Mouse (Mus musculus) left cerebral cortex, adult 2 months (tissue): ENCODE measurements around the gene Marf1. TPM values are rescaled to one million over a fixed set of nuclear protein-coding genes. Genes with fewer than 3 reads are reported as not detected.
"Not testable (repeated sequence)": the region's sequence is repeated elsewhere in the genome, so short reads cannot be mapped to it uniquely, and the experiment has no call there.

ENCODE experiments used
- DNase-seq, 2 experiments: peaks; one replicate each; pipeline ENCODE4 v3.0.0; 2021 to 2022; ENCODE audit warnings: low spot score in 2 of 2, mixed read lengths in 1 of 2; ENCODE audit errors: extremely low spot score in 1 of 2
- H3K27ac ChIP-seq: fragments of 200-600 bp; 2 replicates; pipeline ENCODE4 v1.8.1; 2022
- H3K4me3 ChIP-seq: fragments of 200-600 bp; 2 replicates; pipeline ENCODE4 v1.8.1; 2022
- CTCF ChIP-seq: fragments of 200-600 bp; IDR thresholded peaks from 2 replicates; pipeline ENCODE4 v1.8.1; 2022; ENCODE audit warnings: antibody characterized with exemption, mild to moderate bottlenecking, moderate library complexity
- intact Hi-C: fragments of 180-260 bp; cut with DNase I; formaldehyde crosslinking; loops from one replicate; pipeline ENCODE4 v1.15.1; 2025
- microRNA-seq, 2 experiments: library from miRNA; unstranded; fragments of <30 nt; microRNA quantifications; one replicate each; pipeline ENCODE4 v1.2.0; 2021
- total RNA-seq, 2 experiments: library from RNA; stranded (reverse); gene quantifications; 2 replicates each; pipeline ENCODE4 v1.2.3; 2021

The Marf1 gene
- total RNA-seq, 2 experiments from 2014 or later = 162 TPM

DNA sequence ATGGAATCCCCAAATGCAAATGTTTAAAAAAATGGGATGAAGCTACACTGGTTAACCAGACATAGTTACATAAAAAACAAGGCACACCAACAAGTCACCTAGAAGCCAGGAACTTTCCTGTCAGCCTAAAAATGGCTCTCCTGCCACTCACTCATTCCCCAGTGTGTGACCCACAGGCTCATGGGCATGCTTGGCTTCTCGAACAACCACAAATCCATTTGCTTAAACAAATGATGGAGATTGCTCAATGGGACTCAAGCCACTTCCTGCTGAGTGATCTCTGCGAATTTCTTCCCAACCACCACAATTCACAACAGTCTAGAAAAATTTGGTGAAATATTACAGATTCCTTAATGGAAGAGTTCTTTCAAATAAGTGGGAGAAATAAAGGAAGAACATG is 52.2 kb downstream of the Marf1 start:
- intact Hi-C loops = no loop called here
- Histone ChIP-seq H3K4me3 (no peak overlapping the region), H3K27ac (no peak overlapping the region)
- DNase-seq = no peak
- no peak for TF ChIP-seq CTCF

DNA sequence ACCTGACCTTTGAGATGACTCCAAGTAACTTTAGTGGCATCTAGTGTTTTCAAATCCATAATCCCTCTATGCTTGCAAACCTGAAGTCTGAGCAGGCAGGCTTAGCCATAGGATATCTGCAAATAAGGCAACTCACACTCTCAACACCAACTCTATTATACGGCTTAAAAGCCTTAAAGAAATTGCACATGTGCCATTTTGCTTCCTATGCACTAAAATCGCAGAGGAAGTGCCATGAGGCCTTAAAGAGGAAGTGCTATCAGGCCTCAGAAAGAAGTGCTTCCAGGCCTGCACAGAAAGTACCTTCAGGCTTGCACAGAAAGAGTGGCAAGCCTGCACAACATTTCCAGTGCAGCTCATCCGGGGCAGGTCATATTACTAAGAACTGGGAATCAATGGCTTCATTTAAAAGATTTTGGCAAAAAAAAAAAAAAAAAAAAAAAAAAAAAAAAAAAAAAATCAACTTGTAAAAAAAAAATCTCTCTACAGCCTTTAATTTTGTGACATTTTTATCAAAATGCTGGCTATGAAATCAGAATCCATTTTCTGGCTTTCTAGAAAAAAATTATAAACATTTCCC is 53.4 kb downstream of the Marf1 start:
- DNase-seq = no peak
- intact Hi-C loops = no loop called here
- no peak overlapping the region for H3K27ac ChIP-seq
- H3K4me3 ChIP-seq = no peak overlapping the region
- no peak for TF ChIP-seq CTCF

- intact Hi-C loops = no loop called here
- no peak overlapping the region for H3K27ac ChIP-seq
- no peak overlapping the region for H3K4me3 ChIP-seq
- no peak for TF ChIP-seq CTCF
- no peak for DNase-seq
Measured at GRCm38 (mm10) chr16:14105891-14106290, 57.3 kb downstream of the Marf1 start.

DNA sequence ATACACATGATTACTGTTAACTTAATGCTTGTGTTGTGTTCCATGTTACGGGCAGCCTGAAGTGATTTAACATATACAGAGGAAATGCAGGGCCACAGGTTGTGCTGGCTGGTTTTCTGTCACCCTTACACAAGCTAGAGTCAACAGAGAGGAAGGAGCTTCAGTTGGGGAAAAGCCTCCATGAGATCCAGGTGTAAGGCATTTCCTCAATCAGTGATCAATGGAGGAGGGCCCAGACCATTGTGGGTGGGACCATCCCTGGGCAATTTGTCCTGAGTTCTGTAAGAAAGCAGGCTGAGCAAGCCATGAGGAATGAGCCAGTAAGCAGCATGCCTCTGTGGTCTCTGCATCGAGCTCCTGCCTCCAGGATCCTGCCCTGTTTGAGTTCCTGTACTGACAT is 71.4 kb downstream of the Marf1 start:
- TF ChIP-seq CTCF = no peak
- Histone ChIP-seq H3K27ac (no peak overlapping the region), H3K4me3 (no peak overlapping the region)
- DNase-seq = no peak
- intact Hi-C loops = no loop called here

DNA sequence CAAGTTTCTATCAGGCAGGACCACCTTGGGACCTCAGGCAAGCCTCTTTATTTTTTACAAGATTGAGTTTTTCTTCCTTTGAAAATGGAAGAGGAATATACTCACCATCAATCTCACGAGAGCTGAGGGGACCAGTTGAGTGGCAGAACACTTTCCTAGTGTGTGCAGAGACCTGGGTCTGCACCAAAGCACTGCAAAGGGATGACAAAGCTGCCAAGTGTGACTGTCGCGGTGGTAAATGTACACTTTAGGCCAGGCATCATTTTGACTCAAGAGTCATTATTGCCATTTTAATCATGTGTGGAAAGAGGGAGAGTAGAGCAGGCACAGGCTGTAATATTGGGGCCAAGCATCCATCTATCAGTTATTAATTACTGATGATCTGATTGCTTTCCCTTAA is 73.9 kb downstream of the Marf1 start:
- intact Hi-C loops = no loop called here
- no peak overlapping the region for H3K27ac ChIP-seq
- no peak for TF ChIP-seq CTCF
- H3K4me3 ChIP-seq = no peak overlapping the region
- no peak for DNase-seq

GRCm38 (mm10) chr16:14088249-14088648 is 74.9 kb downstream of the Marf1 start:
- no peak for TF ChIP-seq CTCF
- intact Hi-C loops = no loop called here
- no peak overlapping the region for H3K4me3 ChIP-seq
- H3K27ac ChIP-seq = no peak overlapping the region
- no peak for DNase-seq

GRCm38 (mm10) chr16:14082925-14083324 is 80.2 kb downstream of the Marf1 start:
- intact Hi-C loops = no loop called here
- Histone ChIP-seq H3K27ac (peak overlapping the region; percentile 70), H3K4me3 (no peak overlapping the region)
- no peak for TF ChIP-seq CTCF
- no peak for DNase-seq

- intact Hi-C loops = no loop called here
- no peak overlapping the region for H3K27ac ChIP-seq
- TF ChIP-seq CTCF = no peak
- H3K4me3 ChIP-seq = no peak overlapping the region
- DNase-seq = no peak
Measured at GRCm38 (mm10) chr16:14070471-14071169, 92.5 kb downstream of the Marf1 start.

- DNase-seq, H3K4me3 ChIP-seq, H3K27ac ChIP-seq, intact Hi-C loops: not testable (repeated sequence)
Measured at GRCm38 (mm10) chr16:14068701-14069100, 94.5 kb downstream of the Marf1 start.

GRCm38 (mm10) chr16:14066571-14066970 is 96.6 kb downstream of the Marf1 start:
- H3K4me3 ChIP-seq, H3K27ac ChIP-seq, intact Hi-C loops, DNase-seq: not testable (repeated sequence)

DNA sequence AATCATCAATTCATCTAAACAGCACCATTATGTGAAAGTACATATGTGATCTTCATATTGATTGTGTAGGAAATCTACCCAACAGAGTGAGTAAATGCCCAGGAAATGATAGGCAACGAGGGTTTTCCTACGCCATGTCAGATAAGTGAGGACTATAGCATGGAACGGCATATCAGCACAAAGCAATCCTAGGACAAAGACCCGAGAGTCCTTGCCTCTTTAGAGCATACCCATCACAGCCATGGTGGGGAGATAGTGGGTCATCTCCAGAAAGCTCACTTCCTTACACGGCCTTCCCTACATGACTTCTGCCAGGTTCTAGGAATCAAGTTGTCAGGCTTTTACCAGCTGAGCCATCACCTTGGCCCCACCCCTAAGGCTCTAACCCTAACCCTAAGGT is 103.3 kb downstream of the Marf1 start:
- Histone ChIP-seq H3K4me3 (no peak overlapping the region), H3K27ac (no peak overlapping the region)
- intact Hi-C loops = no loop called here
- DNase-seq = no peak
- no peak for TF ChIP-seq CTCF

Small RNA genes lying within 50 kb of the gene (microRNA-seq; reads per million reads assigned to microRNA genes)
- 0 reads per million in 2 experiments for gene Gm27671
- gene Mir484 = 1,318 to 1,753 reads per million in 2 experiments

Other genes with a start within 250 kb of the Marf1 start
- gene 2900011O08Rik, start 176.7 kb downstream of the Marf1 start, total RNA-seq = 100 to 1,000 TPM; 272 to 289 TPM
- 1 to 10 TPM; 1.3 to 2.0 TPM for gene Ifitm7, start 176.5 kb downstream of the Marf1 start, total RNA-seq
- 10 to 100 TPM; 15.9 to 19.1 TPM for gene Nde1, start 76 bp downstream of the Marf1 start, total RNA-seq
- 1 to 10 TPM; 4.7 to 5.0 TPM for gene Myh11, start 128.0 kb upstream of the Marf1 start, total RNA-seq
- 10 to 100 TPM; 48.6 to 50.0 TPM for gene Fopnl, start 154.1 kb upstream of the Marf1 start, total RNA-seq
- gene Abcc1, start 198.2 kb upstream of the Marf1 start, total RNA-seq = 10 to 100 TPM; 16.4 to 18.4 TPM